Mouse (Mus musculus) liver, embryonic 14.5 days (tissue): Measurements from ENCODE around the gene Man1a2.

Source experiments
- CTCF ChIP-seq: IDR thresholded peaks from 2 replicates; pipeline ENCODE4 v1.5.1; 2016; ENCODE audit warnings: antibody characterized with exemption, low read depth, control low read depth
- EP300 ChIP-seq: IDR thresholded peaks from 2 replicates; pipeline ENCODE4 v1.6.1; 2016; ENCODE audit warnings: antibody characterized with exemption, low read depth

- TF ChIP-seq CTCF (no peak), EP300 (no peak)
These were observed 10.2 kb downstream of the Man1a2 start for GRCm38 (mm10) chr3:100675146-100675545.
